Mouse (Mus musculus): Measurements from ENCODE around the gene Sfr1. TPM values are rescaled to one million over a fixed set of nuclear protein-coding genes. Genes with fewer than 3 reads are reported as not detected.

Gene Sfr1
- polyA plus RNA-seq, 1 experiment from 2014 or later, result 238 TPM

DNA sequence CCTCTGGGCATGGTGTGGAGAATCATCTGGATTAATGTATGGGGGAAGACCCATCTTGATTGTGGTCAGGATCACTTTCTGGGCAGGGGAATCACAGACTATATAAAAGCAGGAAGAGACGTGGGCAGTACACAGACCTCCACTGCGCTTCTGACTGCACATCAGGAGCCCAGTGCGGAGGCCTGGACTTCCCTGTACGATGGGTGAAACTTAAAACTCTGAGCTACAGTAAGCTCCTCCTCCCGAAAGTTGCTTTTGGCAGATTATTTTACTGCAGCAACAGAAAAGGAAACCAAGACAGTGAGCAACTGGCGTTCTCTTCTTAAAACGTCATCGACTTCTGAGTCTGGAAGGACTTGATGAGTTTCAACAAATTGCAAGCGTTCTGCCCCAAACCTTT lies 23.4 kb downstream of the Sfr1 start:
- H3K9me3 ChIP-seq (replicated peaks), result no peaks in the 10 kb centered on the region
- H3K4me2 ChIP-seq, result no peak overlapping the region
- no peak overlapping the region for H3K9ac ChIP-seq
- no peaks in the 10 kb centered on the region for H3K27me3 ChIP-seq
- 93% methylated on average over 9 of the region's 9 CpGs for WGBS
- H3K27ac ChIP-seq, result no peak overlapping the region
- H3K4me1 ChIP-seq, result 0 out of 2 replicates have a peak, but pooled peaks cover 3% of the 10 kb centered on the region
- no peak for ATAC-seq
- H3K36me3 ChIP-seq (ENCODE audit: poor library complexity, severe bottlenecking), result no peaks in the 10 kb centered on the region
- no peak overlapping the region for H3K4me3 ChIP-seq

DNA sequence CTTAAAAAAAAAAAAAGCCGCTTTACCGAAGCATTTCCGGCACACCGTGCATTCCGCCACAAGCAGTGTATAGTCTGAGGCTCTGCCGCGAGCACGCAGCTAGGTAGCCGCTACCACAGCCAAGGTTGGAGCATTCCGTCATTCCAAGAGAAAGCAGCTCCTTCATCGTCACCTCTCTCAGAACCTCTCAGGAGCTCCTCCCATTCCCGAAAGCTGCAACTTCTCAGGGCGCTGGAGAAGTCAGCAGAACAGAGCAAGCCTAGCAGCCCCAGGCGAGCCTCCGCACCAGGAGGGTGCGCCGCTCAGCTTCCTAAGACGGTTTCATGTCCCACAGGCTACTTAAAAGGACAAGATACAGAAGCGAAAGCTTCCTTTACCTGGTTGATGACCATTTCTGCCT lies 24.1 kb downstream of the Sfr1 start:
- 76% methylated on average over 19 of the region's 19 CpGs for WGBS
- no peak overlapping the region for H3K4me2 ChIP-seq

DNA sequence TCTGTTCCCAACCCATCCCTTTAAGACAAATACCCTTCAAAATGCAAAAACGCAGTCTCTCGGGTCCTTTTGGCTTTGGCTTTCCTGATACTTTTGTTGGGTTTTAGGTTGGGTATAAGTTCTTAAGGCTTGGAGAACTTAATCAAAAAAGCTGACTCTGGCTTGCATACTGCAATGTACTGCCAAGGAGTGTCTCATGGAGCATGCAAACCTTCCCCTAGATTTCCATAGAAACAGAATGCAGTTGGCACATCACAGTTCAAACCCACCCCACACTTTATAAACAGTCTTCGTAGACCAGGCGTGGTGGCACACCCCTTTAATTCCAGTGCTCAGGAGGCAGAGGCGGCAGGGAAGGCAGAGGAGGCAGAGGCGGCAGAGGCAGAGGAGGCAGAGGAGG lies 46.4 kb downstream of the Sfr1 start:
- ATAC-seq, result no peak
- no peak overlapping the region for H3K27ac ChIP-seq

More for the DNA sequence above, 24.1 kb downstream of the Sfr1 start:
- Histone ChIP-seq H3K27ac (no peak overlapping the region), H3K27me3 (no peaks in the 10 kb centered on the region), H3K4me1 (0 out of 2 replicates have a peak, but pooled peaks cover under 1% of the 10 kb centered on the region), H3K36me3 (ENCODE audit: poor library complexity, severe bottlenecking) (no peaks in the 10 kb centered on the region), H3K4me3 (no peak overlapping the region), H3K9me3 (replicated peaks) (no peaks in the 10 kb centered on the region), H3K9ac (no peak overlapping the region)
- no peak for ATAC-seq

DNA sequence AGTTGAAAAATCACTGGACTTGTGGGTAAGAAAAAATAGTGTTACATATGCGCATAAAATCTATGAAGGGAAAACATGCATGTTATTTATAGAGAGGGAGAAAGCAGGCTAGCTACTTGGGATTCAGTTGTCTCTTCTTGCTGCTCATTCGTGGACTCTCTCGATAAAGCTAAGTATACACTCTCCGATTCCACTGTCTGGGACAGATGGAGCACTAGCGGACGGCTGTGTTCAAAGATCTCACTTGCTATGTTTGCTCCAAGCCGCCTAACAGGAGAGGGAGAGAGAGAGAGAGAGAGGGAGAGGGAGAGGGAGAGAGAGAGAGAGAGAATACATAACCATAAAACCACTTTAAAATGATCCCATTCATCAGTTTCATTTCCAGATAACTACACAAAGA lies 48.7 kb downstream of the Sfr1 start:
- Histone ChIP-seq H3K27me3 (no peaks in the 10 kb centered on the region), H3K4me2 (no peak overlapping the region), H3K36me3 (ENCODE audit: poor library complexity, severe bottlenecking) (no peaks in the 10 kb centered on the region), H3K27ac (no peak overlapping the region), H3K9me3 (replicated peaks) (no peaks in the 10 kb centered on the region), H3K9ac (no peak overlapping the region), H3K4me1 (no peaks in the 10 kb centered on the region), H3K4me3 (no peak overlapping the region)
- ATAC-seq, result no peak
- WGBS, result 91% methylated on average over 7 of the region's 7 CpGs

More for the DNA sequence above, 46.4 kb downstream of the Sfr1 start:
- Histone ChIP-seq H3K27me3 (no peaks in the 10 kb centered on the region), H3K4me3 (no peak overlapping the region), H3K9ac (no peak overlapping the region), H3K4me2 (no peak overlapping the region), H3K36me3 (ENCODE audit: poor library complexity, severe bottlenecking) (no peaks in the 10 kb centered on the region), H3K4me1 (no peaks in the 10 kb centered on the region), H3K9me3 (replicated peaks) (no peaks in the 10 kb centered on the region)
- WGBS, result 86% methylated on average over 6 of the region's 6 CpGs

DNA sequence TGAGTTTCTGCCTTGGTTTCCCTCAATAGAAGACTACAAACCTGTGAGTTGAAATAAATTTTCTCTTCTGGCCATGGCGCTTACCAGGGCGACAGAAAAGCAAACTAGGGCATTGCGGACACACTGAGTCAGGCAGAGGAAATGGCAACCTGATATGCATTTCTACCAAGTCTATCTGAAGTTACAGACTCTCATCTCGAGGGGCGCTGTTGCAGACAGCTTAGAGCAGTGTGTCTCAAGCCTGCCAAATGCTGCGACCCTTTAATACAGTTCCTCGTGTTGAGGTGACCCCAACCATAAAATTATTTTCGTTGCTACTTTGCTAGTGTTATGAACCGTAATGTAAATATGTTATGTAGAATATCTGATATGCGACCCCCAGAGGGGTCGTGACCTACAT lies 49.5 kb downstream of the Sfr1 start:
- WGBS, result 83% methylated on average over 11 of the region's 11 CpGs
- Histone ChIP-seq H3K36me3 (ENCODE audit: poor library complexity, severe bottlenecking) (no peaks in the 10 kb centered on the region), H3K4me2 (no peak overlapping the region), H3K4me3 (no peak overlapping the region), H3K4me1 (no peaks in the 10 kb centered on the region), H3K9me3 (replicated peaks) (no peaks in the 10 kb centered on the region), H3K27ac (no peak overlapping the region), H3K9ac (no peak overlapping the region), H3K27me3 (no peaks in the 10 kb centered on the region)
- no peak for ATAC-seq

DNA sequence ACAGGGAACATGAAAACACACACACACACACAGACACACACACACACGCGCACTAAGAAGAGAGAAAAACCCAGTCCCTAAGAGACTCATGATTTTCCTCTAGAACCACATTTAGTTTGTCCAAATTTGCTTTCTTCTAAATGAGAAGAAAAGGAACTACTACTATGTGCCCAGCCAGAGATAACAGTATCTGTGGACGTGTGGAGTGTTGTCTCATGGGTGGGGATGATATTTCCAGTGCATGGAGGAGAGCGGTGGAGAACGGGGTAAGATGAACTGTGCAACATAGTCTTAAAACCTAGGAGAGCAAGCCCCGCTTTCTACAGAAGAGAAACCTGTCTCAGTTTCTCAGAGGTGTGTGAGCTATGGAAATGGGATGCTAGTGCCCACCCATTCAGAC lies 52.4 kb downstream of the Sfr1 start:
- no peak overlapping the region for H3K27ac ChIP-seq
- H3K4me1 ChIP-seq, result no peaks in the 10 kb centered on the region
- no peak overlapping the region for H3K9ac ChIP-seq
- ATAC-seq, result no peak
- H3K27me3 ChIP-seq, result no peaks in the 10 kb centered on the region
- H3K4me3 ChIP-seq, result no peak overlapping the region
- no peaks in the 10 kb centered on the region for H3K9me3 ChIP-seq (replicated peaks)
- WGBS, result 95% methylated on average over 6 of the region's 6 CpGs
- H3K4me2 ChIP-seq, result no peak overlapping the region
- no peaks in the 10 kb centered on the region for H3K36me3 ChIP-seq (ENCODE audit: poor library complexity, severe bottlenecking)

Small RNA genes lying within 50 kb of the gene (microRNA-seq; reads per million reads assigned to microRNA genes)
- gene Mir8090, result not detected

Other genes with a start within 250 kb of the Sfr1 start
- gene Stn1, start 194.2 kb upstream of the Sfr1 start, polyA plus RNA-seq (2015; fragmentation: Nextera tagmentation; extraction: Ambion mirVana), result 39.0 and 42.2 TPM in 2 replicates
- gene Slk, start 152.0 kb upstream of the Sfr1 start, polyA plus RNA-seq (2015; fragmentation: Nextera tagmentation; extraction: Ambion mirVana), result 7.8 and 9.1 TPM in 2 replicates
- gene Col17a1, start 39.6 kb upstream of the Sfr1 start, polyA plus RNA-seq (2015; fragmentation: Nextera tagmentation; extraction: Ambion mirVana), result 0.10 and 0.40 TPM in 2 replicates
- 74.9 and 80.3 TPM in 2 replicates for gene Gsto1, start 123.3 kb downstream of the Sfr1 start, polyA plus RNA-seq (2015; fragmentation: Nextera tagmentation; extraction: Ambion mirVana)
- 1.2 and 1.8 TPM in 2 replicates for gene Gsto2, start 133.9 kb downstream of the Sfr1 start, polyA plus RNA-seq (2015; fragmentation: Nextera tagmentation; extraction: Ambion mirVana)
- 0.66 and 0.82 TPM in 2 replicates for gene Cfap43, start 187.6 kb downstream of the Sfr1 start, polyA plus RNA-seq (2015; fragmentation: Nextera tagmentation; extraction: Ambion mirVana)
- 9.8 and 12.7 TPM in 2 replicates for gene Itprip, start 187.6 kb downstream of the Sfr1 start, polyA plus RNA-seq (2015; fragmentation: Nextera tagmentation; extraction: Ambion mirVana)
- 0.21 and 0.49 TPM in 2 replicates for gene Cfap58, start 206.0 kb downstream of the Sfr1 start, polyA plus RNA-seq (2015; fragmentation: Nextera tagmentation; extraction: Ambion mirVana)